Mouse (Mus musculus): ENCODE measurements around the gene Ttc21a.

GRCm38 (mm10) chr9:119975286-119975685 is 37.9 kb downstream of the Ttc21a start:
- TF ChIP-seq EP300 (IDR thresholded peaks at IDR 0.05) (no peak), CTCF (IDR thresholded peaks at IDR 0.05) (no peak)
